Mouse (Mus musculus) cortical plate, adult 2 months (tissue): Measurements from ENCODE around the gene Cd276. TPM values are rescaled to one million over a fixed set of nuclear protein-coding genes. Genes with fewer than 3 reads are reported as not detected.

Experiments
- H3K27ac ChIP-seq: fragments of 200-500 bp; 2 replicates; pipeline ENCODE4 v1.5.1; 2012; ENCODE audit warnings: low read length, control low read depth, inconsistent platforms; ENCODE audit not compliant: insufficient read depth
- H3K4me1 ChIP-seq: fragments of 200-500 bp; 2 replicates; pipeline ENCODE4 v1.6.1; 2011; ENCODE audit warnings: low read length; ENCODE audit not compliant: control insufficient read depth, insufficient read depth
- H3K4me3 ChIP-seq: fragments of 200-500 bp; 2 replicates; pipeline ENCODE4 v1.5.1; 2011; ENCODE audit warnings: mild to moderate bottlenecking, low read length, control low read depth; ENCODE audit not compliant: insufficient read depth
- CTCF ChIP-seq: fragments of 200-500 bp; IDR thresholded peaks from 2 replicates; pipeline ENCODE4 v1.5.1; 2011; ENCODE audit warnings: mild to moderate bottlenecking, control low read depth, low read length; ENCODE audit not compliant: insufficient read depth; ENCODE audit errors: extremely low read depth
- POLR2A ChIP-seq: fragments of 200-500 bp; IDR thresholded peaks from 2 replicates; pipeline ENCODE4 v1.6.1; 2011; ENCODE audit warnings: mild to moderate bottlenecking, low read length, control low read depth; ENCODE audit not compliant: insufficient read depth; ENCODE audit errors: extremely low read depth
- polyA plus RNA-seq: library from polyadenylated mRNA; depleted of rRNA; stranded (reverse); fragments of >200 nt; gene quantifications from 2 replicates; pipeline ENCODE4 v1.2.3, GENCODE M21; 2012

Gene Cd276
- polyA plus RNA-seq, 1 experiment, result 9.2 TPM

GRCm38 (mm10) chr9:58552083-58552482 lies 3.2 kb downstream of the Cd276 start:
- H3K4me3 ChIP-seq, result no peak overlapping the region
- peaks cover 11% of the 10 kb centered on the region for H3K4me1 ChIP-seq
- no peak for TF ChIP-seq CTCF
- TF ChIP-seq POLR2A, result no peak
- H3K27ac ChIP-seq, result no peak overlapping the region

- TF ChIP-seq POLR2A (no peak), CTCF (no peak)
- Histone ChIP-seq H3K4me3 (no peak overlapping the region), H3K4me1 (peaks cover 7% of the 10 kb centered on the region; the same call in 1 of the 2 replicates), H3K27ac (no peak overlapping the region)
Observed at GRCm38 (mm10) chr9:58550928-58551327, 4.3 kb downstream of the Cd276 start.

- H3K27ac ChIP-seq, result no peak overlapping the region
- no peak overlapping the region for H3K4me3 ChIP-seq
- peaks cover 7% of the 10 kb centered on the region; the same call in 1 of the 2 replicates for H3K4me1 ChIP-seq
- TF ChIP-seq POLR2A (no peak), CTCF (no peak)
Observed at GRCm38 (mm10) chr9:58549694-58550093, 5.5 kb downstream of the Cd276 start.

DNA sequence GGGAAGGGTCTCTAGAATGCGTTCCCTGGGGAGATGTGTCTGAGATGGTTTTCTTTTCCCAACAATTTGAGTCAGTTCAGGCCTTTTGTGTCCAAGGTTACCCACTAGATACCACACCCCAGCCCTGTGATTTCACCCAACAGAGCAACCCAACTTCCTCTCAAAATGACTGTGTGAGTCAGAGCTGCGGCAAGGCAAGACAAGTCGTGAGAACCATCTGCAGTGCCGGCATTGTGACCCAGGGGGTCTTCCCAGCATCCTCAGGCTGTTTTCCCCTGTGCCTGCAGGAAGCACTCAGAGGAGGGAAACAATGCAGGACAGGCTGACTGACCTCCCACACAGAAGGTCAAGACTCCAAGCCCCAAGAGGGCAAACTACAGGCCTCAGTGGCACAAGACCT lies 6.3 kb downstream of the Cd276 start:
- H3K27ac ChIP-seq, result no peak overlapping the region
- TF ChIP-seq CTCF, result no peak
- no peak for TF ChIP-seq POLR2A

GRCm38 (mm10) chr9:58546630-58547360 lies 8.4 kb downstream of the Cd276 start:
- Histone ChIP-seq H3K27ac (0 out of 2 replicates have a peak overlapping the region, but pooled peaks have one; percentile 5), H3K4me1 (peaks cover 7% of the 10 kb centered on the region; the same call in 1 of the 2 replicates), H3K4me3 (no peak overlapping the region)
- TF ChIP-seq CTCF, result no peak
- TF ChIP-seq POLR2A, result no peak

More for the DNA sequence above, 6.3 kb downstream of the Cd276 start:
- H3K4me3 ChIP-seq, result no peak overlapping the region
- H3K4me1 ChIP-seq, result peaks cover 7% of the 10 kb centered on the region; the same call in 1 of the 2 replicates

GRCm38 (mm10) chr9:58545428-58545827 lies 9.8 kb downstream of the Cd276 start:
- H3K4me3 ChIP-seq, result no peak overlapping the region
- H3K27ac ChIP-seq, result peak overlapping the region; percentile 3; the same call in 1 of the 2 replicates
- no peak for TF ChIP-seq CTCF
- no peak for TF ChIP-seq POLR2A

GRCm38 (mm10) chr9:58544879-58545324 lies 10.3 kb downstream of the Cd276 start:
- Histone ChIP-seq H3K4me3 (peak overlapping the region; percentile 2; the same call in 1 of the 2 replicates), H3K4me1 (peaks cover 7% of the 10 kb centered on the region; the same call in 1 of the 2 replicates), H3K27ac (peak overlapping the region; percentile 3; the same call in 1 of the 2 replicates)
- TF ChIP-seq CTCF (no peak), POLR2A (peak; percentile 24; the same call in 1 of the 2 replicates)

More at GRCm38 (mm10) chr9:58545428-58545827, 9.8 kb downstream of the Cd276 start:
- H3K4me1 ChIP-seq, result peaks cover 7% of the 10 kb centered on the region; the same call in 1 of the 2 replicates

GRCm38 (mm10) chr9:58541895-58542338 lies 13.3 kb downstream of the Cd276 start:
- Histone ChIP-seq H3K4me3 (no peak overlapping the region), H3K4me1 (no peaks in the 10 kb centered on the region), H3K27ac (no peak overlapping the region)
- TF ChIP-seq POLR2A (no peak), CTCF (no peak)

- no peak for TF ChIP-seq POLR2A
- TF ChIP-seq CTCF, result peak; percentile 96
- Histone ChIP-seq H3K27ac (no peak overlapping the region), H3K4me3 (no peak overlapping the region), H3K4me1 (no peaks in the 10 kb centered on the region)
Observed at GRCm38 (mm10) chr9:58539886-58540285, 15.4 kb downstream of the Cd276 start.

DNA sequence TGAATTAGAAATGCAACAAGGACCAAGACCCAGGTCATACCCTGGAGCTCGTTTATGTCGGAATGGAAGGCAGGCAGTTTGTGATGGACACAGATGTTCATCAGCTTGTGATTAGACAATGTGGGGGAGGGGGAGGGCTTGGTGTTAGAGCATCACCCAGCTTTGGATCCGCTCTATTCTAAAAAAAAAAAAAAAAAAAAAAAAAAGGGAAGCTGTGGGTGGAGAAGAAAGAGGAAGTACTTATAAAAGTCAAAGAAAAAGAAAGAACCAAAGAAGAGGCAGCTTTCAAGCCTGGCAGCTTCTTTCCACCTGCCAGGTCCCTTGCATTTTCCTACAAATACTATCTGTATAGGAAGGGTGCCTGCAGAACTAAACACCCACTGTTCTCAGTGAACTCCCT lies 17.5 kb downstream of the Cd276 start:
- Histone ChIP-seq H3K4me3 (no peak overlapping the region), H3K27ac (no peak overlapping the region), H3K4me1 (no peaks in the 10 kb centered on the region)
- TF ChIP-seq CTCF (no peak), POLR2A (no peak)
